Mouse (Mus musculus): ENCODE data around the gene Tsc22d4. TPM values are rescaled to one million over a fixed set of nuclear protein-coding genes. Genes with fewer than 3 reads are reported as not detected.
"Not testable (repeated sequence)": the region's sequence is repeated elsewhere in the genome, so short reads cannot be mapped to it uniquely, and the experiment has no call there.

The Tsc22d4 gene
- polyA plus RNA-seq, 2 experiments from 2014 or later = 49.6 to 62.4 TPM

DNA sequence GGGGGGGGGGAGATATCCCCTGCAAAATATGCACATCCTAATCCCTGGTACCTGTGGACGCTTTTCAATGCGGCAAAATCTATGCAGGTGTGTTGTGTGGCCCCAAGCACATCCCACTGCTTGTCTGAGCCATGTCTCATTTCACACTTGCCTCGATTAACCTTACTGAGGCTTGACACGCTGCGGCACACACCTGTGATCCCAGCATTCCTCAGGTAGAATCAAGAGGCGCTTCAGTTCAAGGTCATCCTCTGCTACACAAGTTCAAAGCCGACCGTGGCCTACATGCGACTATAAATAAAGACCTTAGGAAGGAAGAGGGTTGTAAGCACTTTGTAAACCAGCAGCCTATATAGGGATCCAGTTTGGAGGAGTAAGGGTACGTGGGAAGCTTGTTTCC is 3.5 kb upstream of the Tsc22d4 start:
- ATAC-seq = no peak

DNA sequence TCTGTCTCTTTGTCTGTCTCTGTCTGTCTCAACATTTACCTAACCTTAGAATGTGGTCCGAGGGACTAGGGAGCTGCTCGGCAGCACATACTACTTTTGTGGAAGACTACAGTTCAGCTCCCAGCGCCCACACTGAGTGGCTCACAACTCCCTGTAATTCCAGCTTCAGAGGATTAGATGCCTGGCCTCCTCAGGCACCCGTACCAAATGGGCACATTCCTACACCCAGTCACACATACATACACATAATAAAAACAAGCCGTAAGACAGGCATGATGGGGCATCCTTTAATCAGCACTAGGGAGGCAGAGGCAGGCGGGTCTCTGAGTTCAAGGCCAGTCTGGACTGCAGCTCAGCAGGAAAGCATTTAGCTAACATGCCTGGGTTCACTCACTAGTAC is 2.7 kb upstream of the Tsc22d4 start:
- ATAC-seq = no peak

DNA sequence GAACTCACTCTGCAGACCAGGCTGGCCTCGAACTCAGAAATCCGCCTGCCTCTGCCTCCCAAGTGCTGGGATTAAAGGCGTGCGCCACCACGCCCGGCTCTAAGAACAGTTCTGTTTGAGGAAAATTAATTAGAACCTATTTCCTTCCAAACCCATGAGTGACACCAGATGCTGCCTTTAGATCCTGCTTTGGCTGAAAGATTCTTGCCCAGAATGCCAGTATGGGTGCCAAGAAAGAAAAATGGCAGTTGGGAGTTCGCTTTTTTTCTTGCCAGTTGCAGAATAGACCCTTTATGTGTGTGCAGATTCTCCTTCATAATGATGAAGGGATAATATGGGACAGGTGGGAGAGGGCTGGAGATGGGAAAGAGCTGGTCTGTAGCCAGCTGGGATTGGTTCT is 1.3 kb upstream of the Tsc22d4 start:
- ATAC-seq = no peak

DNA sequence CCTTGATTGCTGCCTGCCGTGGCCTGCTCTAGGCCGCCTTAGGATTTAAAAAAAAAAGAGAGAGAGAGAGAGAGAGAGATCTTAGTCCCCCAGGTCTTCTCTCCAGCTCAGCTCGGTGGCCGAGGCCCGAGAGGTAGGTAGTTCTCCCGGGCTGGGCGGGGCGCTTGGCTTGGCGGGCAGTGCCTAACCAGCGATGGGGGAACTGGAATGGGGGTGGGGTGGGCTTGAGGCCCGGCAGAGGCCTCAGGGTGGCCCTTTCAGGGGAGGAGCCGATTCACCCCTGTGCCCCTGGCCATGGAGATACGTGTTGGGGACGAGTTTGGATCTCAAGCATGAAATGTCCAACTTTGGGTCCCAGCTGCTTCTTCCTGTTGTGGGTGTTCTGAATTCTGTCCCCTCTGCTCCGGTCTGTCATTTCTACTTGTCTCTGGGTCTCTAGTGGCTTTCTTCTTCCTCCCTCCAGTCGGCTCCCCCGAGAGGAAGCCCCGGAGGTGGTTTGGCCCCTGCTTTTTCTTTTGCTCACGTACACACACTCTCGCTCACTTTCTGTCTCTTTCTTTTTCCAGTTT is 836 bp downstream of the Tsc22d4 start:
- peak; percentile 3 for ATAC-seq

DNA sequence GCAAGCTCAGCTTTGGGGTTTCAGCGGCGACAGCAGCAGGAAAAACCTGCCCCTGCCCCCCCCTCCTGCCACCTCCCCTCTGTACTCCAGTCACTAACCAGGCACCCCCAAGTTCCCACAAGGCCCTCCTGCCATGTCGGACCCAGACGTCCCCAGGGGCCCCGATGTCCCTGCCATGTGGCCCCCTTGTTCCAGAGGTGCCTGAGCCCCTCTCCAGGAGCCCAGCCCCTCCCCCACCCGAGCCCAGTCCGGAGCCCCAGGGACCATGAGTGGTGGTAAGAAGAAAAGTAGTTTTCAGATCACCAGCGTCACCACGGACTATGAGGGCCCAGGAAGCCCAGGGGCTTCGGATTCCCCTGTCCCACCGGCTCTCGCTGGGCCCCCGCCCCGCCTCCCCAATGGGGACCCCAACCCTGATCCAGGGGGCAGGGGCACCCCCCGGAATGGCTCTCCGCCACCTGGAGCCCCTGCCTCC is 1.4 kb downstream of the Tsc22d4 start:
- no peak for ATAC-seq

DNA sequence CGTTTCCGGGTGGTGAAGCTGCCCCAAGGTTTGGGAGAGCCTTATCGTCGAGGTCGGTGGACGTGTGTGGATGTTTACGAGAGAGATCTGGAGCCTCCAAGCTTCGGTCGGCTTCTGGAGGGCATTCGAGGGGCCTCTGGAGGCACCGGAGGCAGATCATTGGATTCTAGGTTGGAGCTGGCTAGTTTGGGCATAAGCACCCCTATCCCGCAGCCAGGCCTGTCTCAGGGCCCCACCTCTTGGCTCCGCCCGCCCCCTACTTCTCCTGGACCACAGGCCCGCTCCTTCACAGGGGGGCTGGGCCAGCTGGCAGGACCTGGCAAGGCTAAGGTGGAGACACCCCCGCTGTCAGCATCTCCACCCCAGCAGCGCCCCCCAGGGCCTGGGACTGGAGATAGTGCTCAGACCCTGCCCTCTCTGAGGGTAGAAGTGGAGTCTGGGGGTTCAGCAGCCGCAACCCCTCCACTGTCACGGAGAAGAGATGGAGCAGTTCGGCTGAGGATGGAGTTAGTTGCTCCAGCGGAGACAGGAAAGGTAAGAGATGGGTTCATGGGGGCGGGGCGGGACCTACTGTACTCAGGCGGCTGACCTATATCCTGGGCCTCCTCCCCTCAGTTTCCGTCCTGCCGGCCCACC is 1.9 kb downstream of the Tsc22d4 start:
- peak; percentile 18 for ATAC-seq

DNA sequence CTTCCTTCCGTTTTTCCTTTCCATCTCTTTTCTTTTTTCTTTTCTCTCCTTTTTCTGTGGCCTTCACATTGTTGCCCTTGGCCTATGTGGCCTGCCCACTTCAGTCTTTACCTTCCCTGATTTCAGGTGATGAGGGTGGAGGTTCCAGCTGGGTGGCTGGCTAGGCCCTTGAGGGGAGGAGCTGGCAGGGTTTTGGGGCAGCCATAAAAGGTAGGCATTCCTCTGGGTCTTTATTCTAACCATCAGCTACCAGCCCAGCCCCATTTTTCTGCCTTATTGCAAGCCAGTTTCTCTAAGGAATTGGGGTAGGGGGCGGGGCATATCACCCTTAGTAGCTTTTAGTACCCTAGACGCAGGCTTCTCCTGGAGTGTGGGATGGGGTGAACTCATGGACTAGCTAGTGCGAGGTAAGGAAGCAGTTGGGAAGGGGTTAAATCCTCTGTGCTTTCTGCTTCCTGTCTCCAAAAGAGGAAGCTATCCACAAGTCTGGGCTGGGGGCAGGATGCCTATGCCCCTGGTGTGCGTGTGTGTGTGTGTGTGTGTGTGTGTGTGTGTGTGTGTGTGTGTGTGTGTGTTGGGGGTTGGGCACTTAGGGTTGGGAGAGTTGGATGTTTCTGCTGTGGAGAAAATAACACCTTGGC is 2.7 kb downstream of the Tsc22d4 start:
- peak; percentile 18 for ATAC-seq

DNA sequence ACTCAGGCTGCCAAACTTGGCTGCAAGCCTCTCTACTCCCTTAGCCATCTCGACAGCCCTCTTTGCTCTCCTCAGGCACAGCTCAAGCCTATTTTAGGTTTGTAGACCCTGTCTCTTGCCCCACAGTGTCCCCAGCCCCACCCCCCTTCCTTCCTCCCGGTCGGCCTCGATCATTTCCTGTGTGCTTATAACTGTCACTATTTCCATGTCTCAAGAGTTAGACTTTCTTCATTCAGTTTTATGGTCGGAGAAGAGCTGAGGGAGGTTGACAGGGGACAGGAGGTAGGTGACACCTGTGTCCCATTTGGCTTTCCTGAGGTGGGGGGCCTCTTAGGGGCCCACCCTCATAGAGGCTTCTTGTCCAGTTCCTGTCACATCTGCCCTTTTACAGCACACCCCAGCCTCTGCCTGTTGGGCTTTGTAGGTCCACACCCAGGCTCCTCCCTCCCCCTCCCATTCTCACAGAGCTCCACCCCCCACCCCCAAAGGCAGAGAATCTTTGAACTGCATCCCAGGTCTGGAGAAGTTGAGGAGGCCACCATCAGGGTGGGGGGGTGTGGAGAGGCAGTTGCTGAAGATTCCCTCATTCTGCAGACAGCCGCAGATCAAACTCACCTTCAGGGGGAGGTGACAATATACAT is 3.8 kb downstream of the Tsc22d4 start:
- ATAC-seq = peak; percentile 33

DNA sequence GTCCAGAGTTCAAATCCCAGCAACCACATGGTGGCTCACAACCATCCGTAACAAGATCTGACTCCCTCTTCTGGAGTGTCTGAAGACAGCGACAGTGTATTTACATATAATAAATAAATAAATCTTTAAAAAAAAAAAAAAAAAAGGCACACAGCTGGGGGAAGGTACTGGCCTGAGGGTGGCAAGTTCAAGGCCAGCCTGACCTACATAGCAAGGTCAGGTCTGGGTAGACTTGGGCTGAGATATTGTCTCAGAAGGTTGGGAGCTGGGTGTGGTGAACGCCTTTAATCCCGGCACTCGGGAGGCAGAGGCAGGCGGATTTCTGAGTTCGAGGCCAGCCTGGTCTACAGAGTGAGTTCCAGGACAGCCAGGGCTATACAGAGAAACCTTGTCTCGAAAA is 4.7 kb downstream of the Tsc22d4 start:
- not testable (repeated sequence) for ATAC-seq

DNA sequence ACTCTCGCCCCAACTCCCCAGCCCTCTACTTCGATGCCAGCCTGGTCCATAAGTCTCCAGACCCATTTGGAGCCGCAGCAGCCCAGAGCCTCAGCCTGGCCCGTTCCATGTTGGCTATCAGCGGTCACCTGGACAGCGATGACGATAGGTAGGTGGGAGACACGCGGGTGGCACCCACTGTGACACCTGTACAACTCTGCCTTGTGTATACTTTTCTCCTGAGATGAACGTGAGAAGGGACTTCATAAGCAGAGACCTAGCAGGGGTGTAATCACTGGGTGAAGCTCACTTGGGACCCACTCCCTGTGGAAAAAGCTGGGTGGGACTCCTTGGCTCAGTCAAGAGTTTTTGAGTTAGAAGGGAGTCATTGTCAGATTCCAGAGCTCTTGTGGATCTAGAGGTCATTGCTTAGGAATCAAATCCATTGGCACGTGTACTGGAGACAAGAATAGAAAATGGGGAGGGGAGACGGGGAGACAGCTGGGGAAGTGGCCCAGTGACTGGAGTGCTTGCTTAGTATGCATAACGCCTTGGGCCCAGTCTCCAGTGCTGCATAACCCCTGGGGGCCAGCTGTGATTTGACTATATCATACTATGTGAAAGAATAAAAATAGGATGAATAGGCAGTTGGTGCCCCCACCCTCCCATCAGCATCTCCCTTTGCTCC is 5.8 kb downstream of the Tsc22d4 start:
- ATAC-seq = no peak

DNA sequence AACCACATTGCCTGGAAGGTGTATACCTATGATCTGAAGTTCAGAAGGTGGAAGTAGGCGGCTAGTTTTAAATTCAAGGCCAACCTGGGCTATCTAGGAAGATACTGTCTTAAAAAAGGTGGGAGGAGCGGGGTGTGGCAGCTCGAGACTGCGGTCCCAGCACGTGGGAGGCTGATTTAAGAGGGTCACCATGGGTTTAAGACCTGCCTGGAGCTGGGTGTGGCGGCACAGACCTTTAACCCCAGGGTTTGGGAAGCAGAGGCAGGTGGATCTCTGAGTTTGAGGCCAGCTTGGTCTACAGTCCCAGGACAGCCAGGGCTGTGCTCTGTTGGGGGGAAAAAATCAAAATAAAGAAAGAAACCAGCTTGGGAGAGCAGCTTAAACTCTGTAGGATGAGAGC is 6.5 kb downstream of the Tsc22d4 start:
- ATAC-seq = no peak

DNA sequence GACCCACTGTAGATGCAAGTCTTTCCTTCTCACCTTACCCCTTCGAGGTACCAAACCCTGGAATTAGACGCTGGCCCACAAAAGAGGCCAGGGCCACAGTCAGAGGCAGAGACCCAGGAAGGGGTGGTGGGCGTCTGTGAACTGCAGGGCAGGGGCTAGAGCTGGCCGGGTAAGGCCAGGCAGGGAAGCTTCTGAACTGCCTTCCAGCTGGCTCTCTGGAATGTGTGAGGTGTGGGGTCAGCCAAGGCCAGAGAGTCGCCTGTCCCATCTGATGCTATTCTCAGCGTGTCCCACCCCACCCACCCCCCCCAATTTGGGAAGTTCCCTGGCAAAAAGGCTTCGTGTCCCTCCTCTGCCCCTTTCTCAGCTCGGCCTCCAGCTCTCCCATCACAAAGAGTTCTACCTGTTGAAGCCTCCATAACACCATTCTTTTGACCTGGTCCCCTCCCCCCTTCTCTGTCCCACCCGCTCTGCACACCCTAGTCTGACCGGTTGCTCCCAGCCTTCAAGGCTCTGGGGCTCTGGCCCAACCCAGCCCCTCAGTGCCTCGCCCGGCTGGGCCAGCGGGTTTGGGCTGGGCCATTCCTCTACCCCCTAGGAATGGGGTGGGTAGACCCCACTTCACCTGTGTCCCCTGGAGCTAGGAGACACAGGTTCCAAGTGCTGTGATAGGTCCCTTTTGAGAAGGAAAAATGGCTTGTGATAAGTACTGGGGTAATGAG is 7.7 kb downstream of the Tsc22d4 start:
- ATAC-seq = no peak

DNA sequence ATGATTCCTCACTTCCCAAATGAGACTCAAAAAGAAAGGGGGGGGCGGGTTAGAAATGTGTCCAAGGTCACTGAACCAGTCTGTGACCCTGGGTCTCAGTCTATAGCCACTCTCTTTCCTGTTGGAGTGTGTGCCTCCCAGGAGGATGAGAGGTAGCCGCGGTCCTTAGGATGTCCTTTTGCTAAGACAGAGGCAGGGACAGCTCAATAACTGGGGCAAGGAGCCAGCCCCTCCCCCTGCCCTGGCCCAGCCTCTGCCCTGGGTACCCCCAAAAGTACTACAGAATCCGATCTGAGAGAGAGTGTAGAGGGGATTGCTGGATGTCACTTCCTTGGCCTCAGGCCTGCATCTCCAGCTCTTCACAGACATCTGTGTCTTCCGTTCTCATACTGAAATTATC is 9.9 kb downstream of the Tsc22d4 start:
- no peak for ATAC-seq

DNA sequence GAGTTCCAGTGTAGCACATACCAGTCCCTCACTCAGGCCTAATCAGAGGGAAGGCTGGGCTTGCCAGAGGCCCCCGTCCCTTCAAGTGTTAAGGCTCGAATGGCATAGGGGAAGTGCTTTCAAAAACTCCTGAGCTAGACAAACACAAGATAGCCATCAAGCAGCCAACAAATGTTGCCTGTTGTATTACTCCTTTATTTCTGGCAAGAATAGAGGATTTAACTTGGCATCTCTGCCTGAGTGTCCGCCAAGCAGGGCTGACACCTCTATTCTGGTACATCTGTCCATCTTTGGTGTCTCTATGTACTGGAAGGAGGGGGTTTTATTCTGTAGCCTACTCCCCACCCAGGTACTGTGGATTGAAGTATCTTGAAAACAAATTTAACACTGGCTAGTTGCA is 10.6 kb downstream of the Tsc22d4 start:
- no peak for ATAC-seq

DNA sequence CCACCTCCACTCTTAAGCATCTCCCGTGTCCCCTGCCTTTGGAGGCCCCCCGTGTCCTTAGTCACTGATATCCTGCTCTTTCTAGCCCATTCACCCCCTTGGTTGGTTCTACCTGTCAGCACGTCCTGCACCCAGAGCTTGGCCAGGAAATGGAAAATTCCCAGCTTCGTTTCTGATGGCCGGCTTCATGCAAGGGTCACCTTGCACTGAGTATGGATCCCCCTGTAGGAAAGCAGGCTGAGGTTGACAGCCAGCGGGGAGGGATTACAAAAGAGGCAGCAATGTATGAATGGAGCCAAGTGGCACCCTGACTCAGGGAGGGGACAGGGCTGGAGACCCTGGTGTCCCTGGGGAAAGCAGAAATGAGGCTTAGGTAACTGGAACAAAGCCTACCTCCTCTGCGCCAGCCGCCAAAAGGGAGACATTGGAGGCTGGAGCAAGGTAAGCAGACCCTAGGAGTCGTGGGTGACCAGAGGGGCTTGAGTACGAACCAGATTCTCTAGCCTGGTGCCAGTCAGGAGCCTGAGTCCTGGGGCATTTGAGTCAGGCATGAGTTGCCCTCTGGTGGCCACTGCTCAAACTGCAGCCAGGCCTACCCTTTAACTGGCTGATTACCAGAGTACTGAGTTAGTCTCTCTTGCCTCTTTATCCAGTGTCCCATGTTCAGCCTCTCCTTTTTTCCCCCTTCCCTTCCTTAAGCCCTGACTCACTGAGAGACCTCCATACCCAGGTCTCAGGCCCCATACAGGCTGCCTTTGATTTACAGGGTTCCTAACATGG is 11.5 kb downstream of the Tsc22d4 start:
- ATAC-seq = peak; percentile 79

DNA sequence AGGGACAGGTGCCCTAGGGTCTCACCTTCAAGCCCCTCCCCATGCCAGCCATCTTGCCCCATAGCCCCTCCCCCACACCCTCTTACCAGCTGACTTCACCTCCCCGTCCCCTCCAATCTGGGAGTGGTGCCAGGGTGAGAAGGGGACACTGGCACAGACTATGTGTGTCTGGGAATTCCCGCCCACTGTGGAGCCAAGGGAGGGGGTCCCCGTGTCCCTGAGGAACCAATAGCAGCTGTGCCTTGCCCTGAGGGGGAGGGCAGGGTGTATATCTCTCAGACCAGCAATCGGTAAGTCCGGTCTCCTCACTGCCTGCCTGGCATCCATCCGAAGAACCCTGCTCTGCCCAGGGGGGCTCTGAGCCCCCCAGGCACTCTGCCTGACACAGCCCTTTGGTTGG is 12.4 kb downstream of the Tsc22d4 start:
- no peak for ATAC-seq

DNA sequence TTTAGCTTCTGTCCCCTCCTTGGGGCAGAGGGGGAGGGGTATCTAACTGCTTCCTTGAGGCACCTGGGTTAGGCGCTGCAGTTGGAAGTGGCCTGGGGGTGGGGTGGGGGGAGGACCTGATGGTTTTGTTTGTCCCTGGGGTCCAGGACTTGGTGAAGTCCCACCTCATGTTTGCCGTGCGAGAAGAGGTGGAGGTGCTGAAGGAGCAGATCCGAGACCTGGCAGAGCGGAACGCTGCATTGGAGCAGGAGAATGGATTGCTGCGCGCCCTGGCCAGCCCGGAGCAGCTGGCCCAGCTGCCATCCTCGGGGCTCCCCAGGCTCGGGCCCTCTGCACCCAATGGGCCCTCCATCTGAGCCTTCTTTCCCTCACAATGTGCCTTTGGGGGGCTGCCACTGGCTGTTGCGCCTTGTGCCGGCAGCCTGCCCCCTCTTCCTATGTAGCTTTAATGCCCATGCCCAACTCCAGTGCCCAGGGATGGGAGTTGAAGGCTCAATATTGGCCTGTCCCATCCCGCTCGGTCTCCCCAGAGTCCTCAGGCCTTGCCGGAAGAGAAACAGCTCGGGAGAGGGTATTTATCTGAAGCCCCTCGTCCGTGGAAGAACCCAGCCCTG is 13.5 kb downstream of the Tsc22d4 start:
- no peak for ATAC-seq

DNA sequence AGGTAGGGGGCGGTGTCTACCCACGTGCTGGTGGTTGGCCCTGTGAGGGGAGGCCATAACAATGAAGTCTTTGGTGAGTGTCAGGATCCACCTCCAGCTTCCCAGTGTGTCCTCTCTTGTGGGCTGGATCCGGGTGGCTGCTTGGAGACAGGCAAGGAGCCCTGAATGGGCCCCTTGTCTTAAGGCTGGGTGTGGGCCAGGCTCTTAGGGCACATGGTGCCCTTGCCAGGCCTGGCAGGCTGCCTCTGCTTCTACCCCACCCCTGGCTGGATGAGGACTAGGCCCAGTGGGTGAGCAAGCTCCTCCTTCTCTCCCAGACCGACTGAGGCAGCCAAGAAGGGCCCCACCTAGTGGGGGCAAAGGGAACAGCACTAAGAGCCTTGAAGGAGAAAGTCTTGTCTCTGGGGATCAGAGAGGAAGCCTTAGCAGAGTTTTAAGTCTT is 14.5 kb downstream of the Tsc22d4 start:
- peak; percentile 75 for ATAC-seq

DNA sequence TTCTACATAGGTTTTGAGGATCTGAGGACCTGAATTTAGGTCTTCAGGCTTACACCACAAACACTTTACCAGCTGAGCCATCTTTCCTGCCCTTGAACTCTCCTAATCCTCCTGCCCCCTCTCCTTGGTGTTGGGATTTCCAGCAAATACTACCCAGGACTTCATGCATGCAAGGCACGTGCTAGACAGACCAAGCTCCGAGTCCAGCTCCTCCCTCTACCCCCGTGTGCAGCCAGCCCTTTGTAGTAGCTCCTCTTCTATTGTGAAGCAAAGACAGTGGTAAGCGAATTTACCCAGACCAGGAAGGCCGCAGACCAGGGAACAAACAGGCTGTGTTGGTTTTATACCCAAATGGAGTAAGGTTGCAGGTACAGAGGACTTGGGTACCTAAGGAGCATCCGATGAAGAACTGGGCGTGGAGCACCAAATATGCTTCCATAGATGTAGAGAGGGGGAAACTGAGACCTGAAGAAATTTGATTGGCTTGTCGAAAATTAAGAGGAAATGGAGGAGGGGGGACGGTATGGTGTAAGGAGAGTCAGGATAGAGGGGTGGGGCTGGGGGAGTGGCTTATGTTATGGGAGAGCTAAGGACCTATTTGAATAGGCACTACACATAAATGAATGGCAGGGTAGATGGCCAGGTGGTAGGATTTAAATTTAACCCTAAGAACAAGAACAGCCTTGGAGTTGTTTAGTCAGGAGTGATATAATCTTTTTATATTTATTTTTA is 19.2 kb downstream of the Tsc22d4 start:
- no peak for ATAC-seq

DNA sequence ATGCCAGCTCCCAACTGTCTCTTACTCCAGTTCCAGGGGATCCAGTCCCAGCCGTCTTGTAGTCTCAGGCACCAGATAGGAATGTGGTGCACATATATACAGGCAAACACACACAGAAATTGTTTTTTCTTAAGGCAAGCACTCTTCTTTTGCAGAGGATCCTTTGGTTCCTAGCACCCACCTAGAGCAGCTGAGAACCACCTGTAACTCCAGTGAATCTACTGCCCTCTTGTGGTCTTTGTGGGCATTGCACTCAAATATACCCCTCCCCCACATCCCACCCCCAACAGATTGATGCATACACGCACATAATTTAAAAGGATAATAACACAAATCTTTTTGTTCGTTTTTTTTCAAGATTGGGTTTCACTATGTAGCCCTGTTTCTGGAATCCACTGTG is 20.7 kb downstream of the Tsc22d4 start:
- ATAC-seq = no peak

Measured in CD4-positive, CD25-positive, alpha-beta regulatory T cell, adult 4 months (primary cell).